Mouse (Mus musculus): ENCODE measurements around the gene Fmo6. TPM values are rescaled to one million over a fixed set of nuclear protein-coding genes. Genes with fewer than 3 reads are reported as not detected.

The Fmo6 gene
- polyA plus RNA-seq, 1 experiment from 2014 or later: not detected

GRCm38 (mm10) chr1:162929146-162929545, 8.2 kb downstream of the Fmo6 start:
- no peak for ATAC-seq
- Histone ChIP-seq H3K4me2 (ENCODE audit: low read length) (no peak overlapping the region), H3K27ac (ENCODE audit: low read length) (no peak overlapping the region), H3K9ac (replicated peaks; ENCODE audit: low read depth, low read length) (no peak overlapping the region), H3K27me3 (replicated peaks; ENCODE audit: control insufficient read depth, insufficient read depth, low read length) (no peaks in the 10 kb centered on the region), H3K4me1 (replicated peaks; ENCODE audit: control insufficient read depth, insufficient read depth, low read length) (no peaks in the 10 kb centered on the region), H3K4me3 (replicated peaks; ENCODE audit: low read length) (no peak overlapping the region), H3K36me3 (ENCODE audit: control insufficient read depth, insufficient read depth) (no peaks in the 10 kb centered on the region), H3K9me3 (ENCODE audit: control insufficient read depth, low read length) (no peaks in the 10 kb centered on the region)
- 88% methylated on average over 3 of the region's 3 CpGs for WGBS

DNA sequence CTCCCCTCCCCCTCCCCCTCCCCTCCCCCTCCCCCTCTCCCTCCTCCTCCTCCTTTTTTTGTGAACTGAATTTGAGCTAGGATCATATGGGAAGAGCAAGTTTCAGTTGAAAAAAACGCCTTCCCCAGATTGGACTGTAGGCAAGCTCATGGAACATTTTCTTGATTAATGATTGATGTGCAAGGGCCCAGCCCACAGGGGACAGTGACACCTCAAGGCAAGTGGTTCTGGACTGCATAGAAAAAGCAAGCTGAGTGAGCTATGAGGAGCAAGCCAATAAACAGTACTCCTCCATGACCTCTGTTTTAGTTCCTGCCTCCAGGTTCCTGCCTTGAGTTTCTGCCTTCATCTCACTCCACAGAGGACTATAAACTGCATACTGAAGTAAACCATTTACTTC, 12.2 kb downstream of the Fmo6 start:
- Histone ChIP-seq H3K4me3 (replicated peaks; ENCODE audit: low read length) (no peak overlapping the region), H3K27me3 (replicated peaks; ENCODE audit: control insufficient read depth, insufficient read depth, low read length) (no peaks in the 10 kb centered on the region), H3K4me1 (replicated peaks; ENCODE audit: control insufficient read depth, insufficient read depth, low read length) (no peaks in the 10 kb centered on the region), H3K4me2 (ENCODE audit: low read length) (no peak overlapping the region), H3K9me3 (ENCODE audit: control insufficient read depth, low read length) (no peaks in the 10 kb centered on the region), H3K36me3 (ENCODE audit: control insufficient read depth, insufficient read depth) (no peaks in the 10 kb centered on the region), H3K9ac (replicated peaks; ENCODE audit: low read depth, low read length) (no peak overlapping the region), H3K27ac (ENCODE audit: low read length) (no peak overlapping the region)
- ATAC-seq: no peak
- 90% methylated on average over 1 of the region's 1 CpGs for WGBS

DNA sequence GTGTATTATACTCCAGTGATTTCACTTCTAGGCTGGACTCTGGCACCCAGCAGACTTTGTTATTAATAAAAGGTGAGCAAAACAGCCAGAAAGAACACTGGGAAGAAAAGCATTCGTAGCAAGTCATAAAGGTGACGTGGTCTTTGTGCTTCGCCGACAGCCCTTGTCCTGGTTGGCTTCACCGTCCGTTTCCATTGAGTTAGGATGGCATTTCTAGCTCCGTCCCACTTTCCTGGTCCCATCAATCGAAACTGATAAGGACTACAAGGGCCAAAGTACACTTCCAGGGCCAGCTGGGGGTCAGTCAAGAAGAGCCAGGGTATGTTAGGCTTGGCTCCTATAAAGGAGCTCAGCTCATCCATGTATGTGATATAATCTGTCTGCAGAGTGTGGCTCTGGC, 20.7 kb downstream of the Fmo6 start:
- no peak overlapping the region for H3K9ac ChIP-seq (replicated peaks; ENCODE audit: low read depth, low read length)
- H3K27me3 ChIP-seq (replicated peaks; ENCODE audit: control insufficient read depth, insufficient read depth, low read length): no peaks in the 10 kb centered on the region
- 83% methylated on average over 8 of the region's 8 CpGs for WGBS
- ATAC-seq: no peak
- H3K4me1 ChIP-seq (replicated peaks; ENCODE audit: control insufficient read depth, insufficient read depth, low read length): no peaks in the 10 kb centered on the region
- H3K4me3 ChIP-seq (replicated peaks; ENCODE audit: low read length): no peak overlapping the region
- H3K27ac ChIP-seq (ENCODE audit: low read length): no peak overlapping the region
- H3K36me3 ChIP-seq (ENCODE audit: control insufficient read depth, insufficient read depth): no peaks in the 10 kb centered on the region
- no peak overlapping the region for H3K4me2 ChIP-seq (ENCODE audit: low read length)
- H3K9me3 ChIP-seq (ENCODE audit: control insufficient read depth, low read length): no peaks in the 10 kb centered on the region

- no peak overlapping the region for H3K27ac ChIP-seq (ENCODE audit: low read length)
- H3K9ac ChIP-seq (replicated peaks; ENCODE audit: low read depth, low read length): no peak overlapping the region
- no peaks in the 10 kb centered on the region for H3K36me3 ChIP-seq (ENCODE audit: control insufficient read depth, insufficient read depth)
- H3K4me1 ChIP-seq (replicated peaks; ENCODE audit: control insufficient read depth, insufficient read depth, low read length): no peaks in the 10 kb centered on the region
- no peak for ATAC-seq
- no peak overlapping the region for H3K4me3 ChIP-seq (replicated peaks; ENCODE audit: low read length)
- WGBS: 90% methylated on average over 4 of the region's 4 CpGs
- no peak overlapping the region for H3K4me2 ChIP-seq (ENCODE audit: low read length)
- no peaks in the 10 kb centered on the region for H3K27me3 ChIP-seq (replicated peaks; ENCODE audit: control insufficient read depth, insufficient read depth, low read length)
- H3K9me3 ChIP-seq (ENCODE audit: control insufficient read depth, low read length): no peaks in the 10 kb centered on the region
Measured at GRCm38 (mm10) chr1:162914932-162915556, 22.3 kb downstream of the Fmo6 start.

- H3K4me3 ChIP-seq (replicated peaks; ENCODE audit: low read length): no peak overlapping the region
- H3K9ac ChIP-seq (replicated peaks; ENCODE audit: low read depth, low read length): no peak overlapping the region
- H3K9me3 ChIP-seq (ENCODE audit: control insufficient read depth, low read length): no peaks in the 10 kb centered on the region
- no peak overlapping the region for H3K4me2 ChIP-seq (ENCODE audit: low read length)
- H3K4me1 ChIP-seq (replicated peaks; ENCODE audit: control insufficient read depth, insufficient read depth, low read length): no peaks in the 10 kb centered on the region
- ATAC-seq: no peak
- no peaks in the 10 kb centered on the region for H3K36me3 ChIP-seq (ENCODE audit: control insufficient read depth, insufficient read depth)
- no peak overlapping the region for H3K27ac ChIP-seq (ENCODE audit: low read length)
- no peaks in the 10 kb centered on the region for H3K27me3 ChIP-seq (replicated peaks; ENCODE audit: control insufficient read depth, insufficient read depth, low read length)
Measured at GRCm38 (mm10) chr1:162912085-162912484, 25.2 kb downstream of the Fmo6 start.

DNA sequence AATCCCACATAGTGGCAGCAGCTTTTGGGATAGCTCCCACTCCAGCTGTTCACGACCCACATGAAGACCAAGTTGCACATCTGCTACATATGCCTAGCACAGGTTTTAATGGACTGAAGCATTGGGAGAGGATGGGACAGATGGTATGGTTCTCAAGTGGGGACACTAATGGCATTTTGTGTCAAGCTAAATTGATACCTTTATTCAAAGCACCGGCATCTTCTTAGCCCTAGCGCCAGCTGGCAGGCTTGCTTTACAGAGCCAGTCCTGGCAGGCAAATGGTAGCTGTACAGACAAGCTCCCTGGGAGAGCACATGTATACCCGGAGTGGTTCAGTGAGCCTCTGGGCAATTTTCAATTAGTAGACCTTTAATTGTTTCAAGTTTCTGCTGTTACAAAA, 35.4 kb downstream of the Fmo6 start:
- Histone ChIP-seq H3K36me3 (ENCODE audit: control insufficient read depth, insufficient read depth) (no peaks in the 10 kb centered on the region), H3K9ac (replicated peaks; ENCODE audit: low read depth, low read length) (no peak overlapping the region), H3K4me2 (ENCODE audit: low read length) (no peak overlapping the region), H3K4me3 (replicated peaks; ENCODE audit: low read length) (no peak overlapping the region), H3K27me3 (replicated peaks; ENCODE audit: control insufficient read depth, insufficient read depth, low read length) (no peaks in the 10 kb centered on the region), H3K9me3 (ENCODE audit: control insufficient read depth, low read length) (no peaks in the 10 kb centered on the region), H3K4me1 (replicated peaks; ENCODE audit: control insufficient read depth, insufficient read depth, low read length) (no peaks in the 10 kb centered on the region), H3K27ac (ENCODE audit: low read length) (no peak overlapping the region)
- WGBS: 32% methylated on average over 4 of the region's 4 CpGs
- ATAC-seq: peak; percentile 79

- Histone ChIP-seq H3K36me3 (ENCODE audit: control insufficient read depth, insufficient read depth) (no peaks in the 10 kb centered on the region), H3K4me1 (replicated peaks; ENCODE audit: control insufficient read depth, insufficient read depth, low read length) (no peaks in the 10 kb centered on the region), H3K27me3 (replicated peaks; ENCODE audit: control insufficient read depth, insufficient read depth, low read length) (no peaks in the 10 kb centered on the region), H3K4me2 (ENCODE audit: low read length) (no peak within 1 kb of the TSS), H3K9me3 (ENCODE audit: control insufficient read depth, low read length) (no peaks in the 10 kb centered on the region), H3K27ac (ENCODE audit: low read length) (no peak within 1 kb of the TSS), H3K9ac (replicated peaks; ENCODE audit: low read depth, low read length) (no peak within 1 kb of the TSS), H3K4me3 (replicated peaks; ENCODE audit: low read length) (no peak within 1 kb of the TSS)
- ATAC-seq: no peak
- WGBS: 58% methylated on average over 14 of the region's 14 CpGs
Measured at GRCm38 (mm10) chr1:162897838-162898811, 39.2 kb downstream of the Fmo6 start, which contains the start of gene Fmo2. Fmo2 (minus strand) TSS chr1:162898726.

GRCm38 (mm10) chr1:162895900-162896299, 41.4 kb downstream of the Fmo6 start:
- 45% methylated on average over 6 of the region's 6 CpGs for WGBS
- H3K27me3 ChIP-seq (replicated peaks; ENCODE audit: control insufficient read depth, insufficient read depth, low read length): no peaks in the 10 kb centered on the region
- H3K36me3 ChIP-seq (ENCODE audit: control insufficient read depth, insufficient read depth): no peaks in the 10 kb centered on the region
- H3K4me3 ChIP-seq (replicated peaks; ENCODE audit: low read length): no peak overlapping the region
- ATAC-seq: peak; percentile 61; the same call in 1 of the 2 replicates
- H3K4me2 ChIP-seq (ENCODE audit: low read length): no peak overlapping the region
- H3K27ac ChIP-seq (ENCODE audit: low read length): no peak overlapping the region
- H3K4me1 ChIP-seq (replicated peaks; ENCODE audit: control insufficient read depth, insufficient read depth, low read length): no peaks in the 10 kb centered on the region
- no peak overlapping the region for H3K9ac ChIP-seq (replicated peaks; ENCODE audit: low read depth, low read length)
- no peaks in the 10 kb centered on the region for H3K9me3 ChIP-seq (ENCODE audit: control insufficient read depth, low read length)

DNA sequence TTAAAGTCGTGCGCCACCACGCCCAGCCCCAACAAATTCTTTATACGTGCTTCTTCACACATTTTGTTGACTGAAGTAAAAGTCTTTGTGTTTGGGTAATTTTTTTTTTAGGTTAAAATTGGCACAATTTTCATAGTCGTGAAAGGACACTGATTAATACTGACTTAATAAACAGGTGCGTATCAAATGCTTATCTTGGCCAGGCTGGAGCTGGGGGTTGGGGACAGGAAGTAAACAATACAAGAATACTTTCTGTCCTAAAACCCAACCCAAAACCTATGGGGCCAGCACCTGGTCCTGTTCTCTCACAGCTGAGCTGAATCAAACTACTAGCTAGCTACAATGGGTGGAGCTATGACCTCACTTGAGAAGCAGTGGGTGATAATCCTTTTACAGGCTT, 44.3 kb downstream of the Fmo6 start:
- no peaks in the 10 kb centered on the region; the same call in 1 of the 2 replicates for H3K9me3 ChIP-seq (ENCODE audit: control insufficient read depth, low read length)
- no peaks in the 10 kb centered on the region for H3K36me3 ChIP-seq (ENCODE audit: control insufficient read depth, insufficient read depth)
- no peak overlapping the region for H3K4me2 ChIP-seq (ENCODE audit: low read length)
- H3K4me3 ChIP-seq (replicated peaks; ENCODE audit: low read length): no peak overlapping the region
- H3K9ac ChIP-seq (replicated peaks; ENCODE audit: low read depth, low read length): no peak overlapping the region
- ATAC-seq: no peak
- 94% methylated on average over 6 of the region's 6 CpGs for WGBS
- no peaks in the 10 kb centered on the region for H3K27me3 ChIP-seq (replicated peaks; ENCODE audit: control insufficient read depth, insufficient read depth, low read length)
- no peak overlapping the region for H3K27ac ChIP-seq (ENCODE audit: low read length)
- H3K4me1 ChIP-seq (replicated peaks; ENCODE audit: control insufficient read depth, insufficient read depth, low read length): no peaks in the 10 kb centered on the region

Measured in forebrain, embryonic 16.5 days (tissue).